Mouse (Mus musculus) heart, postnatal 0 days (tissue): ENCODE measurements around the gene Tas1r3.

ENCODE experiments used
- CTCF ChIP-seq: IDR thresholded peaks from 2 replicates; pipeline ENCODE4 v1.5.1; 2016; ENCODE audit warnings: antibody characterized with exemption, control low read depth, low read depth
- EP300 ChIP-seq: IDR thresholded peaks from 2 replicates; pipeline ENCODE4 v1.6.1; 2016; ENCODE audit warnings: antibody characterized with exemption, low read depth

GRCm38 (mm10) chr4:155853421-155853820 lies 9.7 kb downstream of the Tas1r3 start:
- TF ChIP-seq CTCF (no peak), EP300 (no peak)
